Mouse (Mus musculus) spleen, adult 2 months (tissue): ENCODE data around the gene Wnt7b.

ENCODE experiments used
- CTCF ChIP-seq: fragments of 200-500 bp; IDR thresholded peaks from 2 replicates; pipeline ENCODE4 v1.5.1; 2011; ENCODE audit warnings: mild to moderate bottlenecking, inconsistent platforms; ENCODE audit not compliant: insufficient read depth, insufficient read length, insufficient replicate concordance; ENCODE audit errors: extremely low read depth
- POLR2A ChIP-seq: fragments of 200-500 bp; IDR thresholded peaks from 2 replicates; pipeline ENCODE4 v1.6.1; 2011; ENCODE audit warnings: low read depth, low read length, inconsistent platforms

DNA sequence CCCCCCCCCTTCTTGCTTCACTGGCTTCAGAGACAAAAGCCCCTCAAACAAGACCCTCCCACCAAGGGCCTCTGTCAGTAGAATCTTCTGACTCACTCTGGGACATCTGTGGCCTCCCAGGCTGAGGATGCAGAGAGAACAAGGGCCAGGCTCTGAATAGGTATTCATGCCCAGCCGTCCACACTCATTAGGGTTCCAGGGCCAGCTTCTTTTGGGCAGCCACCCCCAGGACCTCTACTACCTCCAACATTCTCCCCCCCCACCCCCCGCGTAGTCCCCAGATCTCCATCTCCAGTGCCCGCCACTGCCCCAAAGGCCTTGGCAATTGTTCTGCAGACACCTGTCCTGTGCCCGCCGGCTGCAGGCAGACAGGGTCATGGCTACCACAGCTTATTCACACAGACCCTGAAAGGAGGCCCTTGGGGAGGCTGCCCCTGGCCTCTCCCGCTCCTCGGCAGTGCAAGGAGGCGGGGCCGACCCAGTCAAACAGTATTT lies 84.2 kb downstream of the Wnt7b start:
- TF ChIP-seq CTCF (no peak), POLR2A (no peak)
